Mouse (Mus musculus) ovary, postnatal 10 days (tissue): ENCODE data around the gene Sox10.

Experiments
- DNase-seq: peaks from one replicate; pipeline ENCODE4 v3.0.0; 2022; ENCODE audit warnings: low spot score

Sox10 gene

GRCm38 (mm10) chr15:79123751-79124150, 41.3 kb downstream of the Sox10 start:
- DNase-seq, result no peak

- DNase-seq, result no peak
These were observed 42.5 kb downstream of the Sox10 start for GRCm38 (mm10) chr15:79122546-79122945.

- DNase-seq, result no peak
These were observed 42.9 kb downstream of the Sox10 start for GRCm38 (mm10) chr15:79122119-79122518.

- DNase-seq, result no peak
These were observed 45.5 kb downstream of the Sox10 start for GRCm38 (mm10) chr15:79119491-79119890.

- DNase-seq, result no peak
These were observed 49.8 kb downstream of the Sox10 start for GRCm38 (mm10) chr15:79115276-79115675.

GRCm38 (mm10) chr15:79111774-79112173, 53.3 kb downstream of the Sox10 start:
- no peak for DNase-seq

GRCm38 (mm10) chr15:79110528-79110927, 54.5 kb downstream of the Sox10 start:
- no peak for DNase-seq

GRCm38 (mm10) chr15:79110031-79110430, 55.0 kb downstream of the Sox10 start:
- DNase-seq, result no peak

GRCm38 (mm10) chr15:79109321-79109934, 55.6 kb downstream of the Sox10 start:
- DNase-seq, result no peak

GRCm38 (mm10) chr15:79108421-79109320, 56.4 kb downstream of the Sox10 start, which contains the start of gene Micall1:
Micall1 (plus strand) TSS chr15:79108898.
- DNase-seq, result no peak

- no peak for DNase-seq
These were observed 57.1 kb downstream of the Sox10 start for GRCm38 (mm10) chr15:79107966-79108365.

GRCm38 (mm10) chr15:79105804-79106203, 59.2 kb downstream of the Sox10 start:
- no peak for DNase-seq
